Mouse (Mus musculus) macrophage (primary cell): Measurements from ENCODE around the gene Rsph14. TPM values are rescaled to one million over a fixed set of nuclear protein-coding genes. Genes with fewer than 3 reads are reported as not detected.
A peak's percentile ranks its signal among the peaks of the same experiment; 100 is the strongest.
"Not testable (repeated sequence)": the region's sequence is repeated elsewhere in the genome, so short reads cannot be mapped to it uniquely, and the experiment has no call there.

ENCODE experiments used
- H3K27ac ChIP-seq: fragments of 350-480 bp; formaldehyde crosslinking; 2 replicates; pipeline ENCODE4 v1.9.0; 2021
- H3K36me3 ChIP-seq: fragments of 350-480 bp; formaldehyde crosslinking; 2 replicates; pipeline ENCODE4 v1.9.0; 2021; ENCODE audit errors: inconsistent target
- H3K4me3 ChIP-seq: fragments of 350-480 bp; formaldehyde crosslinking; 2 replicates; pipeline ENCODE4 v1.9.0; 2021; ENCODE audit errors: inconsistent target
- H3K79me2 ChIP-seq: fragments of 350-480 bp; formaldehyde crosslinking; 2 replicates; pipeline ENCODE4 v1.9.0; 2021; ENCODE audit errors: inconsistent target
- WGBS: methylation state at CpG from one replicate; pipeline ENCODE4 v1.1.7; 2026; ENCODE audit warnings: inconsistent platforms; ENCODE audit not compliant: missing documents; 5-methylcytosine and 5-hydroxymethylcytosine counted together
- polyA plus RNA-seq: library from polyadenylated mRNA; stranded (reverse); fragments of 250-400 nt; gene quantifications from 3 replicates; pipeline ENCODE4 v1.2.4, GENCODE M21; 2018; ENCODE audit warnings: inconsistent platforms

Rsph14 gene
- polyA plus RNA-seq, 1 experiment from 2014 or later = not detected

- Histone ChIP-seq H3K79me2 (no peaks in the 10 kb centered on the region; the same call in 1 of the 2 replicates), H3K36me3 (no peaks in the 10 kb centered on the region), H3K27ac (no peak within 1 kb of the TSS), H3K4me3 (peak within 1 kb of the TSS; percentile 5; the same call in 1 of the 2 replicates)
- 2% methylated on average over 38 of the region's 73 CpGs for WGBS
Measured at GRCm38 (mm10) chr10:75060217-75060842, 27.9 kb upstream of the Rsph14 start, which contains the start of gene Bcr. TSS of gene Bcr (plus strand) at chr10:75060592.

GRCm38 (mm10) chr10:75059396-75059795 lies 27.0 kb upstream of the Rsph14 start:
- H3K4me3 ChIP-seq = no peak overlapping the region
- H3K79me2 ChIP-seq = no peaks in the 10 kb centered on the region; the same call in 1 of the 2 replicates
- no peak overlapping the region for H3K27ac ChIP-seq
- 3% methylated on average over 11 of the region's 11 CpGs for WGBS
- no peaks in the 10 kb centered on the region for H3K36me3 ChIP-seq

- Histone ChIP-seq H3K36me3 (no peaks in the 10 kb centered on the region), H3K79me2 (no peaks in the 10 kb centered on the region; the same call in 1 of the 2 replicates), H3K27ac (no peak overlapping the region), H3K4me3 (no peak overlapping the region)
- WGBS = 68% methylated on average over 7 of the region's 9 CpGs
Measured at GRCm38 (mm10) chr10:75058761-75059395, 26.5 kb upstream of the Rsph14 start.

GRCm38 (mm10) chr10:75058336-75058735 lies 25.9 kb upstream of the Rsph14 start:
- WGBS = 98% methylated on average over 7 of the region's 8 CpGs
- H3K36me3 ChIP-seq = no peaks in the 10 kb centered on the region
- H3K27ac ChIP-seq = no peak overlapping the region
- no peaks in the 10 kb centered on the region; the same call in 1 of the 2 replicates for H3K79me2 ChIP-seq
- H3K4me3 ChIP-seq = no peak overlapping the region

- no peaks in the 10 kb centered on the region for H3K79me2 ChIP-seq
- no peaks in the 10 kb centered on the region for H3K36me3 ChIP-seq
- no peak overlapping the region for H3K27ac ChIP-seq
- H3K4me3 ChIP-seq = no peak overlapping the region
- WGBS = 93% methylated on average over 4 of the region's 4 CpGs
Measured at GRCm38 (mm10) chr10:75056255-75056654, 23.9 kb upstream of the Rsph14 start.

- Histone ChIP-seq H3K79me2 (no peaks in the 10 kb centered on the region), H3K36me3 (no peaks in the 10 kb centered on the region), H3K4me3 (no peak overlapping the region), H3K27ac (no peak overlapping the region)
- WGBS = 23% methylated on average over 5 of the region's 5 CpGs
Measured at GRCm38 (mm10) chr10:75055672-75056071, 23.3 kb upstream of the Rsph14 start.

GRCm38 (mm10) chr10:75054125-75054524 lies 21.7 kb upstream of the Rsph14 start:
- Histone ChIP-seq H3K4me3 (no peak overlapping the region), H3K27ac (no peak overlapping the region), H3K36me3 (no peaks in the 10 kb centered on the region), H3K79me2 (no peaks in the 10 kb centered on the region)
- WGBS = 52% methylated on average over 6 of the region's 6 CpGs

GRCm38 (mm10) chr10:75053655-75054054 lies 21.3 kb upstream of the Rsph14 start:
- Histone ChIP-seq H3K4me3 (no peak overlapping the region), H3K79me2 (no peaks in the 10 kb centered on the region), H3K27ac (no peak overlapping the region), H3K36me3 (no peaks in the 10 kb centered on the region)
- 97% methylated on average over 4 of the region's 4 CpGs for WGBS

GRCm38 (mm10) chr10:75052902-75053301 lies 20.5 kb upstream of the Rsph14 start:
- Histone ChIP-seq H3K27ac (no peak overlapping the region), H3K36me3 (no peaks in the 10 kb centered on the region), H3K79me2 (no peaks in the 10 kb centered on the region), H3K4me3 (no peak overlapping the region)
- 94% methylated on average over 8 of the region's 8 CpGs for WGBS

- no peak overlapping the region for H3K27ac ChIP-seq
- H3K79me2 ChIP-seq = no peaks in the 10 kb centered on the region
- no peaks in the 10 kb centered on the region for H3K36me3 ChIP-seq
- 98% methylated on average over 21 of the region's 21 CpGs for WGBS
- no peak overlapping the region for H3K4me3 ChIP-seq
Measured at GRCm38 (mm10) chr10:75051364-75052074, 19.1 kb upstream of the Rsph14 start.

- no peaks in the 10 kb centered on the region for H3K79me2 ChIP-seq
- no peak overlapping the region for H3K27ac ChIP-seq
- H3K36me3 ChIP-seq = no peaks in the 10 kb centered on the region
- H3K4me3 ChIP-seq = no peak overlapping the region
- 96% methylated on average over 7 of the region's 7 CpGs for WGBS
Measured at GRCm38 (mm10) chr10:75048711-75049110, 16.3 kb upstream of the Rsph14 start.

GRCm38 (mm10) chr10:75045831-75046230 lies 13.4 kb upstream of the Rsph14 start:
- H3K27ac ChIP-seq = no peak overlapping the region
- H3K79me2 ChIP-seq = no peaks in the 10 kb centered on the region
- 61% methylated on average over 15 of the region's 15 CpGs for WGBS
- no peaks in the 10 kb centered on the region for H3K36me3 ChIP-seq
- no peak overlapping the region for H3K4me3 ChIP-seq

- H3K4me3 ChIP-seq = no peak overlapping the region
- H3K36me3 ChIP-seq = no peaks in the 10 kb centered on the region
- H3K27ac ChIP-seq = no peak overlapping the region
- H3K79me2 ChIP-seq = no peaks in the 10 kb centered on the region
- 49% methylated on average over 7 of the region's 7 CpGs for WGBS
Measured at GRCm38 (mm10) chr10:75044459-75044858, 12.1 kb upstream of the Rsph14 start.

- H3K79me2 ChIP-seq, H3K36me3 ChIP-seq, H3K27ac ChIP-seq, H3K4me3 ChIP-seq: not testable (repeated sequence)
- 53% methylated on average over 1 of the region's 1 CpGs for WGBS
Measured at GRCm38 (mm10) chr10:75042060-75042459, 9.7 kb upstream of the Rsph14 start.

GRCm38 (mm10) chr10:75036883-75037379 lies 4.5 kb upstream of the Rsph14 start, which contains the start of gene Rab36:
TSS of gene Rab36 (plus strand) at chr10:75037058.
- Histone ChIP-seq H3K79me2 (no peaks in the 10 kb centered on the region), H3K36me3 (no peaks in the 10 kb centered on the region), H3K4me3 (peak within 1 kb of the TSS; percentile 2; the same call in 1 of the 2 replicates), H3K27ac (no peak within 1 kb of the TSS)
- WGBS = 6% methylated on average over 36 of the region's 36 CpGs
